Mouse (Mus musculus) cerebellum, postnatal 14 days (tissue): ENCODE results near the gene Aptx.
A peak's percentile ranks its signal among the peaks of the same experiment; 100 is the strongest.

Source experiments
- DNase-seq, 2 experiments: peaks; one replicate each; pipeline ENCODE4 v3.0.0; 2021; ENCODE audit warnings: mixed read lengths in 2 of 2

Aptx gene

GRCm38 (mm10) chr4:40702797-40703709 is at the start of gene Aptx:
Gene Aptx, minus strand, starts transcription at chr4:40703194.
- DNase-seq, result peak; percentile 96 to 98

- DNase-seq, result no peak
Measured at GRCm38 (mm10) chr4:40735351-40735750, 32.4 kb upstream of the Aptx start.

GRCm38 (mm10) chr4:40731262-40731661 is 28.3 kb upstream of the Aptx start:
- DNase-seq, result no peak

- DNase-seq, result no peak
Measured at GRCm38 (mm10) chr4:40727247-40727646, 24.3 kb upstream of the Aptx start.

- DNase-seq, result no peak
Measured at GRCm38 (mm10) chr4:40725554-40725953, 22.6 kb upstream of the Aptx start.

- no peak for DNase-seq
Measured at GRCm38 (mm10) chr4:40725141-40725540, 22.1 kb upstream of the Aptx start.

- peak; percentile 87 to 91 for DNase-seq
Measured at GRCm38 (mm10) chr4:40722687-40723460, 19.9 kb upstream of the Aptx start.

GRCm38 (mm10) chr4:40722011-40722666 is 19.1 kb upstream of the Aptx start, which contains the start of gene Dnaja1:
Gene Dnaja1, plus strand, starts transcription at chr4:40722150.
- peak; percentile 99 for DNase-seq

GRCm38 (mm10) chr4:40720910-40721309 is 17.9 kb upstream of the Aptx start:
- no peak for DNase-seq

GRCm38 (mm10) chr4:40717141-40717540 is 14.1 kb upstream of the Aptx start:
- no peak for DNase-seq

- peak; percentile 21 to 34 for DNase-seq
Measured at GRCm38 (mm10) chr4:40703710-40704275, 799 bp upstream of the Aptx start.

- no peak for DNase-seq
Measured at GRCm38 (mm10) chr4:40701796-40702195, 1.2 kb downstream of the Aptx start.

- DNase-seq, result no peak
Measured at GRCm38 (mm10) chr4:40700216-40700615, 2.8 kb downstream of the Aptx start.

- DNase-seq, result no peak
Measured at GRCm38 (mm10) chr4:40697059-40697458, 5.9 kb downstream of the Aptx start.

- no peak for DNase-seq
Measured at GRCm38 (mm10) chr4:40691100-40691499, 11.9 kb downstream of the Aptx start.

GRCm38 (mm10) chr4:40683306-40683705 is 19.7 kb downstream of the Aptx start:
- DNase-seq, result no peak

GRCm38 (mm10) chr4:40682359-40682758 is 20.6 kb downstream of the Aptx start:
- no peak for DNase-seq

GRCm38 (mm10) chr4:40681908-40682307 is 21.1 kb downstream of the Aptx start:
- DNase-seq, result peak; percentile 81 to 85

- peak; percentile 50 to 56 for DNase-seq
Measured at GRCm38 (mm10) chr4:40680250-40680860, 22.6 kb downstream of the Aptx start.

- peak; percentile 48 to 53 for DNase-seq
Measured at GRCm38 (mm10) chr4:40677132-40677531, 25.9 kb downstream of the Aptx start.

GRCm38 (mm10) chr4:40676338-40676737 is 26.7 kb downstream of the Aptx start:
- DNase-seq, result no peak

- no peak for DNase-seq
Measured at GRCm38 (mm10) chr4:40673526-40673925, 29.5 kb downstream of the Aptx start.
